Mouse (Mus musculus) adrenal gland, postnatal 14 days (tissue): ENCODE results near the gene Cyb5b. TPM values are rescaled to one million over a fixed set of nuclear protein-coding genes. Genes with fewer than 3 reads are reported as not detected.
"Not testable (repeated sequence)": the region's sequence is repeated elsewhere in the genome, so short reads cannot be mapped to it uniquely, and the experiment has no call there.

Experiments used
- DNase-seq: peaks from one replicate; pipeline ENCODE4 v3.0.0; 2021; ENCODE audit warnings: mixed read lengths
- long read RNA-seq, 2 experiments: library from polyadenylated mRNA; stranded (forward); transcript quantifications; one replicate each; pipeline ENCODE4 v2.0.0; 2021
- total RNA-seq: library from RNA; stranded (reverse); gene quantifications from 2 replicates; pipeline ENCODE4 v1.2.3, GENCODE M21; 2021

Gene Cyb5b
- 260 and 305 TPM in 2 replicates for total RNA-seq
- long read RNA-seq, experiment 1, full-length matches to known transcripts = 330 of 418 reads
- long read RNA-seq, experiment 1, partial matches to known transcripts = 78 of 418 reads
- long read RNA-seq, experiment 1, other reads (novel, unspliced or antisense) = 10 of 418 reads
- long read RNA-seq, experiment 2, full-length matches to known transcripts = 249 of 329 reads
- long read RNA-seq, experiment 2, partial matches to known transcripts = 0 of 329 reads
- long read RNA-seq, experiment 2, other reads (novel, unspliced or antisense) = 80 of 329 reads

GRCm38 (mm10) chr8:107150404-107151157 lies at the start of gene Cyb5b:
Gene Cyb5b, plus strand, starts transcription at chr8:107150640.
- DNase-seq = peak; percentile 98

- DNase-seq = peak; percentile 92
Measured at GRCm38 (mm10) chr8:107104547-107104946, 45.9 kb upstream of the Cyb5b start.

GRCm38 (mm10) chr8:107108089-107108488 lies 42.4 kb upstream of the Cyb5b start:
- not testable (repeated sequence) for DNase-seq

- DNase-seq = peak; percentile 18
Measured at GRCm38 (mm10) chr8:107108978-107109720, 41.3 kb upstream of the Cyb5b start.

- DNase-seq = no peak
Measured at GRCm38 (mm10) chr8:107109816-107110435, 40.5 kb upstream of the Cyb5b start.

GRCm38 (mm10) chr8:107110629-107111330 lies 39.7 kb upstream of the Cyb5b start:
- no peak for DNase-seq

- DNase-seq = peak; percentile 73
Measured at GRCm38 (mm10) chr8:107111340-107112105, 38.9 kb upstream of the Cyb5b start.

- DNase-seq = no peak
Measured at GRCm38 (mm10) chr8:107113209-107113608, 37.2 kb upstream of the Cyb5b start.

- peak; percentile 23 for DNase-seq
Measured at GRCm38 (mm10) chr8:107114150-107115007, 36.1 kb upstream of the Cyb5b start.

GRCm38 (mm10) chr8:107115008-107115320 lies 35.5 kb upstream of the Cyb5b start:
- DNase-seq = no peak

GRCm38 (mm10) chr8:107116023-107116422 lies 34.4 kb upstream of the Cyb5b start:
- peak; percentile 90 for DNase-seq

GRCm38 (mm10) chr8:107117019-107117418 lies 33.4 kb upstream of the Cyb5b start:
- no peak for DNase-seq

GRCm38 (mm10) chr8:107118803-107119233 lies 31.6 kb upstream of the Cyb5b start:
- DNase-seq = peak; percentile 73

GRCm38 (mm10) chr8:107119412-107119811 lies 31.0 kb upstream of the Cyb5b start:
- DNase-seq = no peak

- DNase-seq = no peak
Measured at GRCm38 (mm10) chr8:107120806-107121205, 29.6 kb upstream of the Cyb5b start.

- DNase-seq = no peak
Measured at GRCm38 (mm10) chr8:107121681-107122291, 28.7 kb upstream of the Cyb5b start.

GRCm38 (mm10) chr8:107123063-107123614 lies 27.3 kb upstream of the Cyb5b start:
- DNase-seq = no peak

- DNase-seq = no peak
Measured at GRCm38 (mm10) chr8:107124343-107124742, 26.1 kb upstream of the Cyb5b start.
